Mouse (Mus musculus): ENCODE results near the gene Troap. TPM values are rescaled to one million over a fixed set of nuclear protein-coding genes. Genes with fewer than 3 reads are reported as not detected.

The Troap gene
- polyA plus RNA-seq, 1 experiment from 2014 or later = 4.9 TPM

DNA sequence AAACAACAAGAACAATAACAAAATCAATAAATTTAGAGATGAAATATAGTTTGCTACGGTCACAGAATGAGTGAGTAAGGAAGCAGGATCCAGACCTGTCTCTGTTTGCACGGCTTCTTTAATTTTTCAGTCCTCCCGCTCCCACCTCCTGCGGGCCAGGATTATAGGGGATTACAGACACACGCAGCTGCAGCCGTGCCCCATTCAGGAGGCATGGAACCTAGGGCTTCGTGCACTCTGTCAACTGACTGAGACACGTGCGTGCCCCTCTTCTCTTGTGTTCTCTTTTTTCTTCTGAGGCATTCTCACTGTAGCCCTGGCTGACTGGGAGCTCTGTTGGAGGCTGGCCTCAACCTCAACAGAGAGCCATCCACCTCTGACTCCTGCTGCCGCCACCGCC is 55.1 kb downstream of the Troap start:
- Histone ChIP-seq H3K9ac (no peak overlapping the region), H3K4me1 (peaks cover 37% of the 10 kb centered on the region), H3K9me3 (no peaks in the 10 kb centered on the region), H3K27me3 (replicated peaks) (no peaks in the 10 kb centered on the region), H3K27ac (no peak overlapping the region), H3K36me3 (replicated peaks) (no peaks in the 10 kb centered on the region), H3K4me2 (peak overlapping the region; percentile 0; the same call in 1 of the 2 replicates), H3K4me3 (no peak overlapping the region)
- no peak for ATAC-seq (replicated peaks)
- WGBS = 31% methylated on average over 11 of the region's 11 CpGs

DNA sequence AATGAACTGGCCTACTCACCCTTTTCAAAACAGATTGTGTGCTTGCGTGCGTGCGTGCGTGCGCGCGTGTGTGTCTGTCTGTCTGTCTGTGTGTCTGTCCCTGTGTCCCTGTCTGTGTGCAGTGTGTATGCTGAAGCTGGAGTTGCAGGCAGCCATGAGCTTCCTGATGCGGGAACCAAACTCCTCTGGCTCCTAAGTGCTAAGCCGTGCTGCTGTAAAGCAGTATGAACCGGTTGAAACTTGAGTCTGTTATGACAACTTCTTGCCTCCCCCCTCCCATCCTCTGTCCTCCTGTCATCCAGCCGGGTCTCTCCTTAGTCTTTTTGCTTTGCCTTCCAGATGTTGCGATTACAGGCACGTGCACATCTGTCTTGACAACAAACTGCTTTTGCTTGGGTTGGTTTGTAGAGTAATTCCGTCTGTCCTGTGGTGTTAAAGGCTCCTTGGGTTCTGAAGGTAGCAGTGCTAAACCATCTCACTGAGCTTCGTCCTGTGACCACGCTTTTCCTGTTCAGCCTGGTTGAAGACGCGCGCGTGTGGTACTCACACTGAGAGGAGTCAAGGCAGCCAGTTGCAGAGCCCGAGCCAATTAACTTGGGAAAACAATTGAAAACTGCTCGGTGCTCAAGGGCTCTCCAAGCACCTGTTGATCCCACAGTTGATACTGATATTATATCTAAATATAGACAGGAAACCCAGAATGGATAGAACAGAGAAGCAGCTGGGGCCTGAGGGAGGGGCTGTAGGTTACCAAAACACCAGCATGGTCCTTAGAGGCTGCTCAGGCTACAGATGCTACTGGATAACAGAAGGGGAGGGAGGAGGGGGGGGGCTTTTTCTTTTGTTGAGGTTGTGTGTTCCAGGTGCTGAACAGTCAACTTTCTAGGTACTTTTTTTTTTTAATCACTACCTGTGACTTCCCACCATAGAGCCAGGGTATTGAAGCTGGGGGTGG is 55.9 kb downstream of the Troap start:
- H3K4me2 ChIP-seq = peak overlapping the region; percentile 0; the same call in 1 of the 2 replicates
- H3K4me3 ChIP-seq = no peak overlapping the region
- no peak overlapping the region for H3K27ac ChIP-seq
- H3K4me1 ChIP-seq = peaks cover 37% of the 10 kb centered on the region
- H3K9me3 ChIP-seq = no peaks in the 10 kb centered on the region
- no peak overlapping the region for H3K9ac ChIP-seq
- H3K36me3 ChIP-seq (replicated peaks) = no peaks in the 10 kb centered on the region
- no peaks in the 10 kb centered on the region for H3K27me3 ChIP-seq (replicated peaks)
- 69% methylated on average over 22 of the region's 22 CpGs for WGBS
- no peak for ATAC-seq (replicated peaks)

Small RNA genes within 50 kb of the gene (microRNA-seq; reads per million reads assigned to microRNA genes)
- 0.74 reads per million for gene Mir6960

Other genes with a start within 250 kb of the Troap start
- gene Prkag1, start 243.1 kb upstream of the Troap start, polyA plus RNA-seq (2015; fragmentation: Nextera tagmentation; extraction: Ambion mirVana) = 72.7 and 84.7 TPM in 2 replicates
- 11.9 and 13.5 TPM in 2 replicates for gene Kmt2d, start 203.4 kb upstream of the Troap start, polyA plus RNA-seq (2015; fragmentation: Nextera tagmentation; extraction: Ambion mirVana)
- gene Rhebl1, start 180.0 kb upstream of the Troap start, polyA plus RNA-seq (2015; fragmentation: Nextera tagmentation; extraction: Ambion mirVana) = 35.5 and 35.9 TPM in 2 replicates
- gene Dhh, start 176.0 kb upstream of the Troap start, polyA plus RNA-seq (2015; fragmentation: Nextera tagmentation; extraction: Ambion mirVana) = 0.35 and 0.73 TPM in 2 replicates
- gene Lmbr1l, start 156.3 kb upstream of the Troap start, polyA plus RNA-seq (2015; fragmentation: Nextera tagmentation; extraction: Ambion mirVana) = 35.5 and 38.3 TPM in 2 replicates
- 1,136 and 1,188 TPM in 2 replicates for gene Tuba1b, start 140.0 kb upstream of the Troap start, polyA plus RNA-seq (2015; fragmentation: Nextera tagmentation; extraction: Ambion mirVana)
- not detected in 2 replicates for gene Gm49450, start 121.0 kb upstream of the Troap start, polyA plus RNA-seq (2015; fragmentation: Nextera tagmentation; extraction: Ambion mirVana)
- 17,671 and 17,732 TPM in 2 replicates for gene Tuba1a, start 120.9 kb upstream of the Troap start, polyA plus RNA-seq (2015; fragmentation: Nextera tagmentation; extraction: Ambion mirVana)
- gene Tuba1c, start 44.7 kb upstream of the Troap start, polyA plus RNA-seq (2015; fragmentation: Nextera tagmentation; extraction: Ambion mirVana) = 16.4 and 20.5 TPM in 2 replicates
- 5.7 and 10.3 TPM in 2 replicates for gene Prph, start 19.4 kb upstream of the Troap start, polyA plus RNA-seq (2015; fragmentation: Nextera tagmentation; extraction: Ambion mirVana)
- 12.4 and 15.3 TPM in 2 replicates for gene C1ql4, start 13.2 kb downstream of the Troap start, polyA plus RNA-seq (2015; fragmentation: Nextera tagmentation; extraction: Ambion mirVana)
- 2.0 and 2.1 TPM in 2 replicates for gene Dnajc22, start 18.6 kb downstream of the Troap start, polyA plus RNA-seq (2015; fragmentation: Nextera tagmentation; extraction: Ambion mirVana)
- 33.0 and 35.4 TPM in 2 replicates for gene Spats2, start 51.3 kb downstream of the Troap start, polyA plus RNA-seq (2015; fragmentation: Nextera tagmentation; extraction: Ambion mirVana)
- 0.25 and 0.40 TPM in 2 replicates for gene Kcnh3, start 150.3 kb downstream of the Troap start, polyA plus RNA-seq (2015; fragmentation: Nextera tagmentation; extraction: Ambion mirVana)
- gene Mcrs1, start 177.4 kb downstream of the Troap start, polyA plus RNA-seq (2015; fragmentation: Nextera tagmentation; extraction: Ambion mirVana) = 213 and 225 TPM in 2 replicates
- gene Prpf40b, start 220.5 kb downstream of the Troap start, polyA plus RNA-seq (2015; fragmentation: Nextera tagmentation; extraction: Ambion mirVana) = 129 and 132 TPM in 2 replicates
- 0.62 and 0.75 TPM in 2 replicates for gene Fam186b, start 221.3 kb downstream of the Troap start, polyA plus RNA-seq (2015; fragmentation: Nextera tagmentation; extraction: Ambion mirVana)